Mouse (Mus musculus) stomach, embryonic 16.5 days (tissue): ENCODE data around the gene Mphosph8. TPM values are rescaled to one million over a fixed set of nuclear protein-coding genes. Genes with fewer than 3 reads are reported as not detected.

Source experiments
- ATAC-seq: fragments of 200-750 bp; cut with Nextera tagmentation; 2 replicates; pipeline ENCODE4 v1.8.0; 2017; ENCODE audit warnings: moderate number of reproducible peaks, moderate TSS enrichment; ENCODE audit not compliant: insufficient read depth, low FRiP score
- H3K27ac ChIP-seq: fragments of 300-500 bp; sonication (generic); 2 replicates; pipeline ENCODE4 v1.5.1; 2014; ENCODE audit warnings: low read length
- H3K27me3 ChIP-seq: fragments of 300-500 bp; sonication (generic); 2 replicates; pipeline ENCODE4 v1.6.1; 2014; ENCODE audit warnings: low read length, control low read depth, mixed read lengths; ENCODE audit not compliant: control insufficient read depth, insufficient read depth
- H3K36me3 ChIP-seq: fragments of 300-500 bp; sonication (generic); 2 replicates; pipeline ENCODE4 v1.6.1; 2014; ENCODE audit warnings: low read length; ENCODE audit not compliant: control insufficient read depth, insufficient read depth
- H3K4me1 ChIP-seq: fragments of 300-500 bp; sonication (generic); 2 replicates; pipeline ENCODE4 v1.6.1; 2014; ENCODE audit warnings: low read length, control low read depth, mixed read lengths; ENCODE audit not compliant: control insufficient read depth, insufficient read depth
- H3K4me2 ChIP-seq: fragments of 300-500 bp; sonication (generic); 2 replicates; pipeline ENCODE4 v1.6.1; 2014; ENCODE audit warnings: low read depth, low read length, mixed read lengths
- H3K4me3 ChIP-seq: fragments of 300-500 bp; sonication (generic); replicated peaks from 2 replicates; pipeline ENCODE4 v1.5.1; 2014; ENCODE audit warnings: mild to moderate bottlenecking, low read length
- H3K9ac ChIP-seq: fragments of 300-500 bp; sonication (generic); 2 replicates; pipeline ENCODE4 v1.6.1; 2014; ENCODE audit warnings: low read length
- H3K9me3 ChIP-seq: fragments of 300-500 bp; sonication (generic); replicated peaks from 2 replicates; pipeline ENCODE4 v1.6.1; 2016; ENCODE audit warnings: low read length, control low read depth; ENCODE audit not compliant: control insufficient read depth
- WGBS: fragments of 180-500 bp; shearing (Covaris S2); extraction: QIAGEN DNeasy Blood & Tissue Kit; methylation state at CpG from one replicate; pipeline ENCODE4 v1.1.7; 2014; 5-methylcytosine and 5-hydroxymethylcytosine counted together
- polyA plus RNA-seq: library from polyadenylated mRNA; unstranded; fragments of >200 nt; fragmentation: Nextera tagmentation; extraction: Ambion mirVana; gene quantifications from 2 replicates; pipeline ENCODE4 v1.2.1, GENCODE M21; 2015

Gene Mphosph8
- polyA plus RNA-seq, 1 experiment from 2014 or later, result 22.6 TPM

DNA sequence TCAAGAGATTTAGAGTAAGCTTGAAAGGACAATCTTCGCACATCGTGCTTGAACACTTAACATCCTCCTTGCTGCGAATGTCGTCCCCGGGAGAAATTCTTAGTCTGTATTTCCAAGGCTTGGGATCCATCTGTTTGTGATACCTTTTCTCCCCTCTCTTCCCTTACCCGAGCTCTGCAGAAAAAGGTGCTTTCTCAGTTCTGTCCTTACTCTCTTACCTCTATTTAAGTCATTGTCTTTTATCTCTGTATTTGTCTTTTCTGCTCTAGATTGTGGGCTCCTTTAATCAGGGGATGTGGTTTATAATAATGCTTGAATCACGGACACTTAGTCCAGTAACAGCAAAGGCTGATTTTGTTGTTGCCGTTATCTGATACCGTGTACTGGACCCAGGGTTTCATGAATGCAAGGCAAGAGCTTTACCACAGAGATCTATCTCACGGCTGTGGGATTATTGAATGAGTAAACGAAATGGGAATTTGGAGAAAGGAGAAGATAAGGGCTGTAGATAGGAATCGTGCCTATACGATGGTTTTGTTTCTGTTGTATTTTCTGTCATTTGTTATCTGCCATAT is 1.1 kb downstream of the Mphosph8 start:
- Histone ChIP-seq H3K4me1 (peaks cover 8% of the 10 kb centered on the region), H3K4me2 (peak overlapping the region; percentile 88), H3K27me3 (no peaks in the 10 kb centered on the region), H3K27ac (peak overlapping the region; percentile 92), H3K9ac (peak overlapping the region; percentile 88), H3K36me3 (peaks cover 5% of the 10 kb centered on the region; the same call in 1 of the 2 replicates), H3K9me3 (no peaks in the 10 kb centered on the region), H3K4me3 (peak overlapping the region; percentile 80)
- WGBS, result 3% methylated on average over 13 of the region's 13 CpGs
- no peak for ATAC-seq

DNA sequence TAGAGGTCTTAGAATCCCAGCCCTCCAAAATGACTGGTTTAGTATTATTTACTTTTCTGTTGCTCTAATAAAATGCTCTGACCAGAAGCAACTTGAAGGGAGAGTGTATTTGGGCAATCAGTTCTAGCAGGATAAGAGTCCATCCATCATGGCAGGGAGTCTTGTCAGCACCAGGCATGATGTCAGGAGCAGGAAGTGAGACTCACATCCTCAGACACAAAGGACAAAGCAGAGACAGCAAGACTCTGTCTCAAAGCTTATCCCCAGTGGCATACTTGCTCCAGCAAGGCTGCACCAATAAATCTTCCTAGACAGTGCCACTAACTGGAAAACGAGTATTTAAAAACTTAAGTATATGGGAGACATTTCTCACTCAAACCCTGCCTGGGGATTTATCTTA is 17.4 kb downstream of the Mphosph8 start:
- 20% methylated on average over 1 of the region's 1 CpGs for WGBS
- no peaks in the 10 kb centered on the region for H3K9me3 ChIP-seq
- H3K36me3 ChIP-seq, result peaks cover 17% of the 10 kb centered on the region; the same call in 1 of the 2 replicates
- H3K4me3 ChIP-seq, result no peak overlapping the region
- H3K27ac ChIP-seq, result no peak overlapping the region
- H3K4me1 ChIP-seq, result no peaks in the 10 kb centered on the region
- no peaks in the 10 kb centered on the region for H3K27me3 ChIP-seq
- no peak overlapping the region for H3K9ac ChIP-seq
- no peak overlapping the region for H3K4me2 ChIP-seq
- ATAC-seq, result no peak

DNA sequence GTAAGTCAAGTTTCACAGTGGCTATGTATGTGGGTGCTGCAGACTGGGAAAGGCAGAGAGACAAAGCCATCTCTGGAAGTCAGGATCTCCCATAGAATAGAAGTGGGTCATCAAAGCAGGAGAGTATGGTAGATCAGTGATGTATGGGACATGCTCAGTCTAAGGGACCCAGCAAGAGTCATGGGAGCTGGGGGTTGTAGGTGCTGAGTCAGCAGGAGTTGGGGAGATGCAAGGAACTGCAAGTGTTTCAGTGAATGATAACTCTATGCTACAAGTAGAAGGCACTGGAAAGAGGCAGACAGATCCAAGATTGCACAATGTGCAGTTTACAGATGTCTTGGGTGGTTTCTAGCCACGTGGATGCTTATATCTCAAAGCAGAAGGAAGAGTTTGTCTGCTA is 21.1 kb downstream of the Mphosph8 start:
- Histone ChIP-seq H3K27me3 (no peaks in the 10 kb centered on the region), H3K9me3 (no peaks in the 10 kb centered on the region), H3K36me3 (peaks cover 30% of the 10 kb centered on the region; the same call in 1 of the 2 replicates), H3K9ac (no peak overlapping the region), H3K4me3 (no peak overlapping the region), H3K4me1 (no peaks in the 10 kb centered on the region), H3K27ac (no peak overlapping the region), H3K4me2 (no peak overlapping the region)
- WGBS, result 80% methylated on average over 1 of the region's 1 CpGs
- ATAC-seq, result no peak

DNA sequence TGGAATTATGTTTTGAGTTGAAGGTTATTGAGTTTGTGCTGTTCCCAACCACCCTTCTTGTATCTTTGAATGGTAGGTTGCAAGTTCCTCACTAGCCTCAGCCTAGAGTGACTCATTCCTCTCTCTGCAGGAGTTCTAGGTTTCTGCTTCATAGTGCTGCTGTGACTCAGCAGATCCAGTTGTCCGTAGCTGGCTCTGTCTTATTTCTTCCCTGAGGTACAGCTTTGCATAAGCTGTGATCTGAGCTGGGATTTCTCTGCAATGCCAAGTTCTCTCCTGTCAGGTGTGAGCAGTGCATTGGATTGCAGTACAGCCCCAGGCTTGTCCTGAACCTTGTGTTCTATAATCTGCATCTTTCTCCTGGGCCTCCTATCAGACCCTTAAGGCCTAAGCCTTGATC is 21.7 kb downstream of the Mphosph8 start:
- H3K4me2 ChIP-seq, result no peak overlapping the region
- H3K9me3 ChIP-seq, result no peaks in the 10 kb centered on the region
- H3K9ac ChIP-seq, result no peak overlapping the region
- H3K4me3 ChIP-seq, result no peak overlapping the region
- H3K27me3 ChIP-seq, result no peaks in the 10 kb centered on the region
- ATAC-seq, result no peak
- WGBS, result 79% methylated on average over 1 of the region's 1 CpGs
- no peak overlapping the region for H3K27ac ChIP-seq
- peaks cover 30% of the 10 kb centered on the region; the same call in 1 of the 2 replicates for H3K36me3 ChIP-seq
- H3K4me1 ChIP-seq, result no peaks in the 10 kb centered on the region

DNA sequence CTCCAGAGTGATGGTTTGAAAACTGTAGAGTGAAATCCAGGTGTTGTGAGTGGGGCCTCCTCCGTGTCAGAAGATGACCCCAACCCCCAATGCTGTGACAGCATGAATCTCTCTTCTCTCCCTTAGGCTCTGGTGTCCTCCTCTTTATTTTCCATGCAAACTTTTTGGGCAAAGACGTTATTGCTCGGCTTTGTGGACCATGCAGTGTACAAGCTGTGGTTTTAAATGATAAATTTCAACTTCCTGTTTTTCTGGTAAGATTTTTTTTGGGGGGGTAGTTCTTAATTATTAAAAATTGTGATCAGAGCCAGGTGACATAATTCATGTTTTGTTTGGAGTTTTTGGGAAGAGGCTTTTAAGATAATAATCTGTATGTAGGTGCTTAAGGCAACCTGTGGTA is 27.4 kb downstream of the Mphosph8 start:
- no peaks in the 10 kb centered on the region for H3K4me1 ChIP-seq
- no peak for ATAC-seq
- no peak overlapping the region for H3K4me2 ChIP-seq
- H3K9me3 ChIP-seq, result no peaks in the 10 kb centered on the region
- no peak overlapping the region for H3K27ac ChIP-seq
- 78% methylated on average over 3 of the region's 3 CpGs for WGBS
- peaks cover 31% of the 10 kb centered on the region for H3K36me3 ChIP-seq
- no peak overlapping the region for H3K9ac ChIP-seq
- no peaks in the 10 kb centered on the region for H3K27me3 ChIP-seq
- no peak overlapping the region for H3K4me3 ChIP-seq

DNA sequence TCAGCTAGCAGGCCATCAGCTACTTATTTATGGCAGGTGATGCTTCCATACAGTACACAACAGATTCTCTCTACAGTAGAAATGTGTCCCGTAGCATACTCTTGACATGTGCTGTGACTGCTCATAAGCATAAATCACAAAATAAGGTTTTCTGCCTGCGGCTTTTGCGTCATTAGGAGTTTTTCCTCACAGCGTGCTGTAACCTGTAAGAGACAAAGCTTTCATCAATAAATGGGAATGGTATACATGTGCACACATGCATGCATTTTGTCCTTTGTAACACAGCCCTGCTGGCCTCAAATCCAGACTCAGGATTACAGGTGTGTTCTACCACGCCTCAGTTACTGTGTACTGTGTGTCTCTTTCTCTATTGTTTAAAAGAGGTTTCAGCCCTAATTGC is 29.8 kb downstream of the Mphosph8 start:
- Histone ChIP-seq H3K9me3 (no peaks in the 10 kb centered on the region), H3K4me2 (no peak overlapping the region), H3K4me1 (no peaks in the 10 kb centered on the region), H3K4me3 (no peak overlapping the region), H3K36me3 (peaks cover 23% of the 10 kb centered on the region), H3K9ac (no peak overlapping the region), H3K27ac (no peak overlapping the region), H3K27me3 (no peaks in the 10 kb centered on the region)
- 75% methylated on average over 5 of the region's 5 CpGs for WGBS
- ATAC-seq, result no peak; the same call in 1 of the 2 replicates

DNA sequence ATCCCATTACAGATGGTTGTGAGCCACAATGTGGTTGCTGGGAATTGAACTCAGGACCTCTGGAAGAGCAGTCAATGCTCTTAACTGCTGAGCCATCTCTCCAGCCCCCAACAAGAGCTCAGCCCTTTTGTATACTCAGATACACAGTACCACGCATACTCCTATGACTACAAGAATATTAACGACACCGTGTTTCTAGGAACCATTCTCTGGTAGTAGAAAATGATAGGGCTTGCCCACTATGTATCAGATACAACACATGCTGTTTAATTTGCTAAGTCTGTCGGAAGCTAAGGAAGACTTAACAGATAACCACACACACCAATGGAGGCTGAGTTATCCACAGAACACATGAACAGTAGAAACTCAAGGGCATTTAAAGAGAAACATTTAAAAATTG is 34.6 kb downstream of the Mphosph8 start:
- 91% methylated on average over 4 of the region's 4 CpGs for WGBS
- H3K4me3 ChIP-seq, result no peak overlapping the region
- no peaks in the 10 kb centered on the region for H3K4me1 ChIP-seq
- no peaks in the 10 kb centered on the region for H3K9me3 ChIP-seq
- ATAC-seq, result no peak
- no peak overlapping the region for H3K27ac ChIP-seq
- no peaks in the 10 kb centered on the region for H3K27me3 ChIP-seq
- peaks cover 9% of the 10 kb centered on the region; the same call in 1 of the 2 replicates for H3K36me3 ChIP-seq
- no peak overlapping the region for H3K9ac ChIP-seq
- no peak overlapping the region for H3K4me2 ChIP-seq

DNA sequence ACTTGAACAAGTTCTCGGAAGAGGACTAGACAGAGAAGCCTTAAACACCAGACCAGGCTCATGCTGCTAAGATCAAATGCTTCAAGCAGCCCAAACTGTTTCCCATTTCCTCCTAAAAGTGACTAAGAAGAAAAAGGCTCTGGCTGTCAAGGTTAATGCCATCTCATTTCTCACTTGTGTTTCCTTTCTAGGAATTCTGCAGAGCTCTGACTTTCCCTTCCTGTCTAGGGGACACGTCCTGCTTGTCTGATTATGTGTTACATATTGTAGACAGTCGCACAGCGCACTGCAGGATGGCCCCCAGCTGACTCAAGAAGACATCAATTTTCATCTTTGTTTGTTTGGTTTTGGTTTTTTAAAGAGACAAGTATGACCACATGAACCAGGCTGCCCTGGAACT is 37.6 kb downstream of the Mphosph8 start:
- H3K4me2 ChIP-seq, result no peak overlapping the region
- no peak overlapping the region for H3K27ac ChIP-seq
- H3K27me3 ChIP-seq, result no peaks in the 10 kb centered on the region
- H3K9ac ChIP-seq, result no peak overlapping the region
- H3K4me1 ChIP-seq, result no peaks in the 10 kb centered on the region
- no peak overlapping the region for H3K4me3 ChIP-seq
- WGBS, result 63% methylated on average over 4 of the region's 4 CpGs
- no peaks in the 10 kb centered on the region for H3K36me3 ChIP-seq
- H3K9me3 ChIP-seq, result no peaks in the 10 kb centered on the region
- no peak for ATAC-seq

DNA sequence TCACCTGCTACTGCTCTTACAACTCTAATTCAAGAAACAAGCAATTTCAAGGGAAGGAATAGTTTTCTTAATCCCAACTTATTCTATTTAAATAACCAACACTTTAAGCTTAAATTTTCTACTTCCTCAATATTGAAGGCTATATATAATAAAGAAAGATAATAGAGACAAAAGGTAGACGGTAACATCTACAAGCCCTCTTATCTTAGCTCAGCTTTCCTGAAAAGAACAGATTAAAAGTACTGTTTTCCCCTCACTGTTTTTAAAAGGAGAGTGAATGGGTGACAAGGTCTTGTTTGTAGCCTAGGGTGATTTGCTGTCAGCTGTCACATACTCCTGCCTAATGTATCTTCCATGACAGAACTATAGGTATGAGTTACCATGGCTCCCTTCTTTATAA is 58.4 kb downstream of the Mphosph8 start:
- H3K4me2 ChIP-seq, result no peak overlapping the region
- 65% methylated on average over 1 of the region's 1 CpGs for WGBS

More for the DNA sequence above, 58.4 kb downstream of the Mphosph8 start:
- no peaks in the 10 kb centered on the region for H3K27me3 ChIP-seq
- no peak for ATAC-seq
- H3K36me3 ChIP-seq, result peaks cover 5% of the 10 kb centered on the region; the same call in 1 of the 2 replicates
- H3K27ac ChIP-seq, result no peak overlapping the region
- H3K9ac ChIP-seq, result no peak overlapping the region
- no peaks in the 10 kb centered on the region for H3K4me1 ChIP-seq
- no peak overlapping the region for H3K4me3 ChIP-seq
- H3K9me3 ChIP-seq, result no peaks in the 10 kb centered on the region
